Mouse (Mus musculus) ES-E14 (cell line): ENCODE data around the gene Leap2. TPM values are rescaled to one million over a fixed set of nuclear protein-coding genes. Genes with fewer than 3 reads are reported as not detected.

Experiments used
- DNase-seq: peaks from one replicate; pipeline ENCODE4 v3.0.0-alpha.2; 2013; ENCODE audit warnings: low read depth, low spot score
- H3K27ac ChIP-seq: 2 replicates; pipeline ENCODE4 v1.5.1; 2012; ENCODE audit warnings: low read depth, mild to moderate bottlenecking, low read length, moderate library complexity, mixed read lengths; ENCODE audit not compliant: poor library complexity, insufficient read depth, severe bottlenecking
- H3K36me3 ChIP-seq: 2 replicates; pipeline ENCODE4 v1.6.1; 2012; ENCODE audit warnings: mild to moderate bottlenecking, low read length, moderate library complexity, mixed read lengths; ENCODE audit not compliant: control insufficient read depth, poor library complexity, insufficient read depth, severe bottlenecking
- H3K4me1 ChIP-seq, 2 experiments: fragments of 150-350 bp in 1 of 2; sonication (generic) in 1 of 2; 2 replicates each; pipeline ENCODE4 v1.6.1; 2012; ENCODE audit warnings: low read length in 2 of 2, mild to moderate bottlenecking in 1 of 2, mixed read lengths in 1 of 2; ENCODE audit not compliant: control insufficient read depth in 2 of 2, insufficient read depth in 2 of 2, poor library complexity in 1 of 2
- H3K4me3 ChIP-seq, 2 experiments: fragments of 150-350 bp in 1 of 2; sonication (generic) in 1 of 2; 2 replicates each; pipeline ENCODE4 v1.5.1; 2012; ENCODE audit warnings: low read length in 2 of 2, low read depth in 1 of 2, mild to moderate bottlenecking in 1 of 2, mixed read lengths in 1 of 2; ENCODE audit not compliant: insufficient read depth in 1 of 2, poor library complexity in 1 of 2, severe bottlenecking in 1 of 2
- H3K9ac ChIP-seq: 2 replicates; pipeline ENCODE4 v1.6.1; 2012; ENCODE audit warnings: low read depth, mild to moderate bottlenecking, low read length, mixed read lengths; ENCODE audit not compliant: poor library complexity, insufficient read depth, severe bottlenecking
- H3K9me3 ChIP-seq: fragments of 150-350 bp; sonication (generic); 2 replicates; pipeline ENCODE4 v1.6.1; 2012; ENCODE audit warnings: low read depth, mild to moderate bottlenecking, low read length; ENCODE audit not compliant: control insufficient read depth, insufficient read depth
- CHD2 ChIP-seq: IDR thresholded peaks from 2 replicates; pipeline ENCODE4 v1.6.1; 2014; ENCODE audit warnings: mild to moderate bottlenecking, low read depth, low read length, inconsistent platforms
- HCFC1 ChIP-seq: IDR thresholded peaks from 2 replicates; pipeline ENCODE4 v1.6.1; 2012; ENCODE audit warnings: low read length, inconsistent platforms, borderline replicate concordance; ENCODE audit not compliant: insufficient read depth
- MAFK ChIP-seq: IDR thresholded peaks from 2 replicates; pipeline ENCODE4 v1.6.1; 2014; ENCODE audit warnings: mild to moderate bottlenecking, low read depth, low read length, inconsistent platforms; ENCODE audit not compliant: insufficient read depth
- ZC3H11A ChIP-seq: IDR thresholded peaks from 2 replicates; pipeline ENCODE4 v1.6.1; 2012; ENCODE audit warnings: low read depth, mild to moderate bottlenecking, inconsistent platforms, low read length, borderline replicate concordance
- ZNF384 ChIP-seq: IDR thresholded peaks from 2 replicates; pipeline ENCODE4 v1.6.1; 2012; ENCODE audit warnings: low read depth, low read length, inconsistent platforms
- in situ Hi-C, 2 experiments: fragments of 600-800 bp; cut with MboI; formaldehyde crosslinking; loops; one replicate each; pipeline ENCODE4 v1.15.1; 2025; ENCODE audit warnings: low sequenced_read_pairs in 2 of 2, inconsistent platforms in 1 of 2; ENCODE audit not compliant: unreplicated experiment in 2 of 2
- total RNA-seq: library from RNA; depleted of rRNA; stranded (reverse); fragments of 300-350 nt; gene quantifications from 2 replicates; pipeline ENCODE4 v1.2.3, GENCODE M21; 2012

Gene Leap2
- total RNA-seq, 1 experiment: not detected

DNA sequence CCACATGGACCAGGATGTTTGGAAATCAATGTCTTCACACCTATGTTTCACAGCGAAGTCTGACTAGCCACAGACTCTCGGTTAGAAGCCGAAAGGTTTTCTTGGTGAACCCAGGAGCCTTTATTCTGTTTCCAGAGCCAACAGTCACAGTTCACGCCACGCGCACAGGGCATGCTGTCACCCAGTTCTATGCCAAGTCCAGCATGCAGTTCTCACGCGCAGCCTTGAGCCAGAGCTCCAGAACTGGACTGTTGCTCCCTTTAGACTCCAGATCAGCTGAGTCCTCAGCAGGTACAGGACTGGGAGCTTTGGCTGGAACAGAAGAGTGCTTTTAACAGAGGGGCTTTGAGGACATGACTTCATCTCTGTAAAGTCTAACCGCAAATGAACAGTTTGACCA, 29.4 kb upstream of the Leap2 start:
- Histone ChIP-seq H3K27ac (no peak overlapping the region), H3K36me3 (no peaks in the 10 kb centered on the region)

GRCm38 (mm10) chr11:53451361-53451760, 28.4 kb upstream of the Leap2 start:
- Histone ChIP-seq H3K27ac (no peak overlapping the region), H3K4me1 (no peaks in the 10 kb centered on the region), H3K9me3 (no peaks in the 10 kb centered on the region), H3K9ac (no peak overlapping the region), H3K36me3 (no peaks in the 10 kb centered on the region), H3K4me3 (no peak overlapping the region)
- in situ Hi-C loops: no loop called here
- no peak for TF ChIP-seq ZC3H11A
- no peak for TF ChIP-seq MAFK
- no peak for DNase-seq

More for the DNA sequence above, 29.4 kb upstream of the Leap2 start:
- in situ Hi-C loops: no loop called here
- H3K4me1 ChIP-seq: no peaks in the 10 kb centered on the region
- no peak overlapping the region for H3K4me3 ChIP-seq
- TF ChIP-seq MAFK: no peak
- TF ChIP-seq HCFC1: no peak
- TF ChIP-seq ZC3H11A: no peak
- no peak for TF ChIP-seq CHD2
- TF ChIP-seq ZNF384: no peak
- no peak overlapping the region for H3K9ac ChIP-seq
- H3K9me3 ChIP-seq: no peaks in the 10 kb centered on the region
- no peak for DNase-seq

DNA sequence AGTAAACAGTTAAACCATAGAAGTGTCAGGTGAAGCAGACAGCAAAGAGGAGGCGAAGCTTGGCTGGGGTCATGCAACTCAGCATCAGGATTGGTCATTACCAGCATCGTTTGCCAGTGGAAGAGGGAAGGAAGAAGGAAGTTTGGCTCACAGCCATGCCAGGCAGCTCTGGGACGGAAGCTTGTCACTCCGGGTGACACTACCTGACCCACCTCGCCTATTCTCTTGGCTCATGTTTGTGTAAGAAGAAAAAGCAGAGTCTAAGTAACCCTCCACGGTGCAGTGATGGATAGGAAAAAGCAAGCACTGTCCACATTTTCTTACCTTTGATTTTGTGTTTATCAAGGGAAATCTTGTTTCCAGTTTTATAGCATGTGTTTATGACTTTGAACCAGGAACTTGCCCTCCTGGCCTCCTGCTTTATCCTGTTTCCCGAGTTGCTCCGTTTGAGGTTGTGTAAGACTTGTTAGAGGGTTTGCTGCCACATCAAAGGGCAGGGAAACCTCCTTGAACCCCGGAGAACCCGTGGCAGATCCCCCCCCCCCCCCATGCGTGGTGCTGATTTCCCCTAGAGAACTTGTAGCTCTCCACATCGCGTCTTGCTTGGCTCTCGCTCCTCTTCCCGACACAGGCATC, 27.2 kb upstream of the Leap2 start:
- TF ChIP-seq MAFK (no peak), ZC3H11A (no peak), HCFC1 (no peak), ZNF384 (no peak), CHD2 (no peak)
- DNase-seq: no peak

DNA sequence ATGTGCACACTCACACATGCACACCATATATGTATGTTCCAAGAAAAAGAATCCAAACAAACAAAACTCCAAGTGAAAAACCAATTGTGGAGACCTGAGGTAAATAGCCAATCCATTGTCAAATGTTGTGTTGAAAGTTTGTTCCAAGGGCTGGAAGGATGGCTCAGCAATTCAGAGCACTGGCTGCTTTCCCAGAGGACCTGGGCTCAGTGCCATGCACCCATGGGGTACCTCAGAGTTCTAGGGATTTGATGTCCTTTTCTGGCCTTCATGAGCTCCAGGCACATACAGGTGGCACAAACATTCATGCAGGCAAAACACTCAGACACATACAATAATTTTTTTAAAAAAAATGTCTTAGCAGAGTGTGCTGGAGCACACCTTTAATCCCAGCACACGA, 25.6 kb upstream of the Leap2 start:
- H3K27ac ChIP-seq: no peak overlapping the region
- H3K36me3 ChIP-seq: no peaks in the 10 kb centered on the region
- DNase-seq: no peak
- no peak for TF ChIP-seq ZNF384
- no peak for TF ChIP-seq ZC3H11A
- no peak for TF ChIP-seq HCFC1
- TF ChIP-seq MAFK: no peak
- TF ChIP-seq CHD2: no peak
- in situ Hi-C loops: no loop called here
- no peaks in the 10 kb centered on the region for H3K9me3 ChIP-seq
- no peak overlapping the region for H3K9ac ChIP-seq
- peaks cover 0 to 5% of the 10 kb centered on the region in 2 experiments; a peak in 1 of 4 replicates for H3K4me1 ChIP-seq
- no peak overlapping the region for H3K4me3 ChIP-seq

More for the DNA sequence above, 27.2 kb upstream of the Leap2 start:
- no peaks in the 10 kb centered on the region for H3K9me3 ChIP-seq
- no peaks in the 10 kb centered on the region for H3K36me3 ChIP-seq
- peaks cover 0 to 5% of the 10 kb centered on the region in 2 experiments; a peak in 1 of 4 replicates for H3K4me1 ChIP-seq
- H3K9ac ChIP-seq: no peak overlapping the region
- no peak overlapping the region for H3K4me3 ChIP-seq
- in situ Hi-C loops: no loop called here
- H3K27ac ChIP-seq: no peak overlapping the region

DNA sequence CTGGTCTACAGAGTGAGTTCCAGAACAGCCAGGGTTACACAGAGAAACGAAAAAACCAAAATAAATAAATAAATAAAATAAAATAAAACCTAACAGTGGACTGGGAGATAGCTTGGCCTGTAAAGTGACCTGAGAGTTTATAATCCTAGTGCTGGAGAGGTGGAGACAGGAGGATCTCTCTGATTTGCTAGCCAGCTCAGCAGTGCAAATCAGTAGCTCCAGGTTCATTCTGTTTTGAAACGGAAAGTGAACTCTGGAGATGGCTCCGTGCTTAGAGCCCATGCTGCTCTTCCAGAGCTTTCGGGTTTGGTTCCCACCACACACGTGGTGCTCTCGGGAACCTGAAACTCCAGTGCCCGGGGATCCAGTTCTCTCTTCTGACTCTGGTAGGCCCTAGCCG, 25.0 kb upstream of the Leap2 start:
- Histone ChIP-seq H3K36me3 (no peaks in the 10 kb centered on the region), H3K9ac (no peak overlapping the region), H3K4me3 (no peak overlapping the region), H3K4me1 (peaks cover 0 to 5% of the 10 kb centered on the region in 2 experiments; a peak in 1 of 4 replicates), H3K27ac (no peak overlapping the region), H3K9me3 (no peaks in the 10 kb centered on the region)
- TF ChIP-seq MAFK: no peak
- TF ChIP-seq HCFC1: no peak
- TF ChIP-seq CHD2: no peak
- TF ChIP-seq ZC3H11A: no peak
- TF ChIP-seq ZNF384: no peak
- in situ Hi-C loops: no loop called here
- DNase-seq: no peak
